Mouse (Mus musculus) cerebellum, postnatal 36 days (tissue): Measurements from ENCODE around the gene Paqr8.

Experiments
- DNase-seq, 2 experiments: peaks; one replicate each; pipeline ENCODE4 v3.0.0; 2021 to 2022; ENCODE audit warnings: mixed read lengths in 2 of 2

The Paqr8 gene

GRCm38 (mm10) chr1:20974341-20975135 is 84.1 kb downstream of the Paqr8 start:
- DNase-seq, result no peak

- no peak for DNase-seq
These were observed 90.1 kb downstream of the Paqr8 start for GRCm38 (mm10) chr1:20980553-20980952.

- no peak for DNase-seq
These were observed 91.4 kb downstream of the Paqr8 start for GRCm38 (mm10) chr1:20981764-20982163.

- no peak for DNase-seq
These were observed 93.7 kb downstream of the Paqr8 start for GRCm38 (mm10) chr1:20984103-20984502.

GRCm38 (mm10) chr1:20984582-20984981 is 94.2 kb downstream of the Paqr8 start:
- DNase-seq, result no peak

- no peak for DNase-seq
These were observed 96.1 kb downstream of the Paqr8 start for GRCm38 (mm10) chr1:20986378-20987056.
